Mouse (Mus musculus) CH12.LX (cell line): Measurements from ENCODE around the gene Znhit2. TPM values are rescaled to one million over a fixed set of nuclear protein-coding genes. Genes with fewer than 3 reads are reported as not detected.
A peak's percentile ranks its signal among the peaks of the same experiment; 100 is the strongest.

Source experiments
- DNase-seq: peaks from one replicate; pipeline ENCODE4 v3.0.0-alpha.2; 2013; ENCODE audit errors: extremely low read depth
- H3K27ac ChIP-seq: 2 replicates; pipeline ENCODE4 v1.5.1; 2012; ENCODE audit warnings: low read depth, mild to moderate bottlenecking, control low read depth, moderate library complexity; ENCODE audit not compliant: insufficient read depth
- H3K27me3 ChIP-seq: replicated peaks from 2 replicates; pipeline ENCODE3; 2012; ENCODE audit warnings: inconsistent platforms
- H3K36me3 ChIP-seq, 2 experiments: replicated peaks in 1 of 2; 2 replicates each; pipeline versions ENCODE3 to v1.6.1; 2012; ENCODE audit warnings: inconsistent platforms in 1 of 2, low read length in 1 of 2, mild to moderate bottlenecking in 1 of 2, mixed read lengths in 1 of 2, moderate library complexity in 1 of 2; ENCODE audit not compliant: control insufficient read depth in 1 of 2, insufficient read depth in 1 of 2
- H3K4me1 ChIP-seq, 2 experiments: 2 replicates each; pipeline ENCODE4 v1.6.1; 2012; ENCODE audit warnings: inconsistent platforms in 1 of 2, moderate library complexity in 1 of 2; ENCODE audit not compliant: insufficient read depth in 2 of 2, control insufficient read depth in 1 of 2
- H3K4me2 ChIP-seq: 2 replicates; pipeline ENCODE4 v1.6.1; 2012; ENCODE audit warnings: low read depth, mild to moderate bottlenecking, control low read depth; ENCODE audit not compliant: poor library complexity, insufficient read depth, severe bottlenecking
- H3K4me3 ChIP-seq, 3 experiments: fragments of 150-350 bp in 1 of 3; sonication (generic) in 1 of 3; replicated peaks in 1 of 3; 2 replicates each; pipeline versions ENCODE3 to v1.5.1; 2011 to 2012; ENCODE audit warnings: low read depth in 2 of 3, low read length in 2 of 3, mild to moderate bottlenecking in 2 of 3, moderate library complexity in 2 of 3, control low read depth in 1 of 3, improper control_type of control experiment in 1 of 3, inconsistent platforms in 1 of 3, mixed read lengths in 1 of 3; ENCODE audit not compliant: poor library complexity in 1 of 3
- H3K79me2 ChIP-seq: replicated peaks from 2 replicates; pipeline ENCODE4 v1.6.1; 2012; ENCODE audit warnings: mild to moderate bottlenecking, moderate library complexity; ENCODE audit not compliant: control insufficient read depth, poor library complexity, insufficient read depth, severe bottlenecking; ENCODE audit errors: extremely low read depth
- H3K9ac ChIP-seq: 2 replicates; pipeline ENCODE4 v1.6.1; 2012; ENCODE audit warnings: low read depth, mild to moderate bottlenecking, control low read depth, moderate library complexity; ENCODE audit not compliant: insufficient read depth
- H3K9me3 ChIP-seq: replicated peaks from 2 replicates; pipeline ENCODE3; 2012; ENCODE audit warnings: low read length, inconsistent platforms, mixed read lengths
- BHLHE40 ChIP-seq: IDR thresholded peaks from 2 replicates; pipeline ENCODE4 v1.6.1; 2011; ENCODE audit warnings: mild to moderate bottlenecking, low read depth, low read length, improper control_type of control experiment
- E2F4 ChIP-seq: IDR thresholded peaks from 2 replicates; pipeline ENCODE4 v1.6.1; 2011; ENCODE audit warnings: low read depth, low read length, improper control_type of control experiment; ENCODE audit not compliant: insufficient replicate concordance
- ELF1 ChIP-seq: IDR thresholded peaks from 2 replicates; pipeline ENCODE4 v1.6.1; 2014; ENCODE audit warnings: low read depth, mild to moderate bottlenecking, inconsistent platforms, low read length, improper control_type of control experiment
- EP300 ChIP-seq: IDR thresholded peaks from 2 replicates; pipeline ENCODE4 v1.6.1; 2011; ENCODE audit warnings: low read length, improper control_type of control experiment
- IRF4 ChIP-seq: IDR thresholded peaks from 2 replicates; pipeline ENCODE4 v1.6.1; 2014; ENCODE audit warnings: low read depth, mild to moderate bottlenecking, inconsistent platforms, low read length, improper control_type of control experiment
- JUND ChIP-seq: conservative IDR thresholded peaks from 2 replicates; pipeline ENCODE4 v1.6.1; 2011; ENCODE audit warnings: low read depth, low read length, improper control_type of control experiment
- KAT2A ChIP-seq: IDR thresholded peaks from 2 replicates; pipeline ENCODE4 v1.6.1; 2012; ENCODE audit warnings: low read length, improper control_type of control experiment, inconsistent platforms; ENCODE audit not compliant: insufficient replicate concordance
- MAFK ChIP-seq: IDR thresholded peaks from 2 replicates; pipeline ENCODE4 v1.6.1; 2011; ENCODE audit warnings: low read length, improper control_type of control experiment; ENCODE audit not compliant: insufficient replicate concordance
- MAX ChIP-seq: IDR thresholded peaks from 2 replicates; pipeline ENCODE4 v1.6.1; 2011; ENCODE audit warnings: low read length, improper control_type of control experiment
- MAZ ChIP-seq: IDR thresholded peaks from 2 replicates; pipeline ENCODE4 v1.6.1; 2012; ENCODE audit warnings: low read depth, mild to moderate bottlenecking, inconsistent platforms, low read length, improper control_type of control experiment, moderate library complexity
- MEF2A ChIP-seq: IDR thresholded peaks from 2 replicates; pipeline ENCODE4 v1.6.1; 2014; ENCODE audit warnings: low read depth, mild to moderate bottlenecking, inconsistent platforms, low read length, improper control_type of control experiment, borderline replicate concordance
- NELFE ChIP-seq: IDR thresholded peaks from 2 replicates; pipeline ENCODE4 v1.6.1; 2011; ENCODE audit warnings: low read depth, low read length, improper control_type of control experiment
- NRF1 ChIP-seq: IDR thresholded peaks from 2 replicates; pipeline ENCODE4 v1.6.1; 2014; ENCODE audit warnings: low read depth, mild to moderate bottlenecking, inconsistent platforms, low read length, improper control_type of control experiment, moderate library complexity
- POLR2A ChIP-seq: IDR thresholded peaks from 2 replicates; pipeline ENCODE4 v1.6.1; 2011; ENCODE audit warnings: low read depth, mild to moderate bottlenecking, improper control_type of control experiment, low read length
- POLR2AphosphoS2 ChIP-seq: IDR thresholded peaks from 2 replicates; pipeline ENCODE4 v1.6.1; 2011; ENCODE audit warnings: low read depth, low read length, improper control_type of control experiment
- SIN3A ChIP-seq: IDR thresholded peaks from 2 replicates; pipeline ENCODE4 v1.6.1; 2012; ENCODE audit warnings: low read length, improper control_type of control experiment, inconsistent platforms
- TBP ChIP-seq: conservative IDR thresholded peaks from 2 replicates; pipeline ENCODE4 v1.6.1; 2011; ENCODE audit warnings: low read depth, low read length, improper control_type of control experiment
- UBTF ChIP-seq: IDR thresholded peaks from 2 replicates; pipeline ENCODE4 v1.6.1; 2012; ENCODE audit warnings: low read depth, mild to moderate bottlenecking, inconsistent platforms, low read length, improper control_type of control experiment, moderate library complexity
- USF1 ChIP-seq: IDR thresholded peaks from 2 replicates; pipeline ENCODE4 v1.6.1; 2014; ENCODE audit warnings: low read depth, mild to moderate bottlenecking, inconsistent platforms, low read length, improper control_type of control experiment
- ZMIZ1 ChIP-seq: IDR thresholded peaks from 2 replicates; pipeline ENCODE4 v1.6.1; 2012; ENCODE audit warnings: low read depth, mild to moderate bottlenecking, inconsistent platforms, low read length, improper control_type of control experiment
- ZNF384 ChIP-seq: IDR thresholded peaks from 2 replicates; pipeline ENCODE4 v1.6.1; 2012; ENCODE audit warnings: low read depth, low read length, improper control_type of control experiment, inconsistent platforms
- dilution Hi-C: fragments of 300-500 bp; cut with MboI; formaldehyde crosslinking; loops from 2 replicates; pipeline ENCODE4 v1.14.3; 2020; ENCODE audit warnings: low sequenced_read_pairs; ENCODE audit not compliant: extremely low pct_unique_long_range_greater_than_20kb, extremely low pct_ligation_motif_present
- in situ Hi-C: fragments of 300-500 bp; cut with MboI; formaldehyde crosslinking; loops from 3 replicates; pipeline ENCODE4 v1.14.3; 2019; ENCODE audit warnings: low sequenced_read_pairs, low pct_ligation_motif_present, low pct_unique_long_range_greater_than_20kb, mixed read lengths
- polyA plus RNA-seq: library from polyadenylated mRNA; unstranded; fragments of >175 nt; gene quantifications from 2 replicates; pipeline ENCODE4 v1.2.1, GENCODE M21; 2012; ENCODE audit warnings: low read depth; ENCODE audit not compliant: insufficient read length
- total RNA-seq, 2 experiments: library from RNA; depleted of rRNA; stranded (reverse); fragments of 300-350 nt in 1 of 2; fragments of >200 nt in 1 of 2; gene quantifications; 2 replicates each; pipeline ENCODE4 v1.2.3; 2012 to 2014

Znhit2 gene
- total and polyA plus RNA-seq, 3 experiments: 20.1 to 29.2 (median 22.6) TPM

DNA sequence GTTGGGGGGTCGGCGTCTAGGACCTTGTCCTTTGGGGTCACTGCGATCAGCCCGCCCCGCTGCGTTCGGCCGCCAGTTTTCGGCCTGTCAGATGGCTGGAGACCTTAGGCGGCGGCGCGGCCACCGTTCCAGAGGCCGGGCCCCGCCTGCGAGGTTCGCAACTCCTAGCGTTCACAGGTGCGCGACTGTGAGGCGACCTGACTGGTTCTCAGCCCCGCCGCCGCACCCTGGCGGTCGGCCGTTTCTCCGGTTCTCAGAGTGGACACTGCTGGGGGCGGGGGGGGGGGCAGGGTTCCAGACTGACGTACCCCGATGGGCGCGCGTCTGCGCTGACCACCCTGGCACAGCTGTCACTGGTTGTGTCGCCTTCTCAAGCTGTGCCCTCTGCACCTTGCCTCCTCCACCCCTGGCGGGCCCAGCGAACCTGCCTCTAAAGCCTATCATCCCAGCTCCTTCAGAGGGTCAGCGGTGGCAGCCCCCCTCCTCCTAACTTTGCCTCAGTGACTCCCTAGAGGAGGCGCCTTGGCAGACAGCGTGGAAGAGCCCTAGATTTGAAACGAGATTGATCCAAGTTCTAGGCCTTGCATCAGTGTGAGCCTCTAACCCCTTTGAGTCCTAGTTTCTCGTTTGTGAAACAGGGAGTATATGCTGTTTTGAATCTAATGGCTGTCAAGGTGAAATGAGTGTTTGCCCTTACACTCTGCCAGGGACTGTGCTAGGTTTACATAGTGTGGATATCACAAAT lies 13.7 kb upstream of the Znhit2 start:
- peak overlapping the region; percentile 97 for H3K9ac ChIP-seq
- TF ChIP-seq UBTF (peak; percentile 42; the same call in 1 of the 2 replicates), SIN3A (no peak), MAZ (peak; percentile 5; the same call in 1 of the 2 replicates), JUND (no peak), POLR2AphosphoS2 (0 out of 2 replicates have a peak, but pooled peaks have one; percentile 2), NELFE (no peak; the same call in 1 of the 2 replicates), MEF2A (no peak)
- peaks cover 48% of the 10 kb centered on the region for H3K79me2 ChIP-seq
- peaks cover 28 to 58% of the 10 kb centered on the region in 2 experiments for H3K4me1 ChIP-seq
- in situ Hi-C loops: no loop called here
- H3K4me3 ChIP-seq: peak overlapping the region; percentile 82 to 99 (median 98)
- H3K27me3 ChIP-seq: no peaks in the 10 kb centered on the region
- H3K9me3 ChIP-seq: no peaks in the 10 kb centered on the region
- H3K36me3 ChIP-seq: peaks cover 40 to 43% of the 10 kb centered on the region in 2 experiments
- peak overlapping the region; percentile 93 for H3K4me2 ChIP-seq
- DNase-seq: no peak
- dilution Hi-C loops: no loop called here
- peak overlapping the region; percentile 99 for H3K27ac ChIP-seq

GRCm38 (mm10) chr19:6047899-6048166 lies 13.2 kb upstream of the Znhit2 start:
- H3K9me3 ChIP-seq: no peaks in the 10 kb centered on the region
- H3K4me3 ChIP-seq: peak overlapping the region; percentile 82 to 99 (median 98)
- peaks cover 30 to 58% of the 10 kb centered on the region in 2 experiments for H3K4me1 ChIP-seq
- peak overlapping the region; percentile 93 for H3K4me2 ChIP-seq
- in situ Hi-C loops: no loop called here
- H3K27ac ChIP-seq: peak overlapping the region; percentile 99
- DNase-seq: no peak
- TF ChIP-seq POLR2AphosphoS2 (no peak), MAFK (no peak)
- H3K36me3 ChIP-seq: peaks cover 45 to 48% of the 10 kb centered on the region in 2 experiments
- H3K79me2 ChIP-seq: peaks cover 50% of the 10 kb centered on the region
- dilution Hi-C loops: no loop called here
- no peaks in the 10 kb centered on the region for H3K27me3 ChIP-seq
- peak overlapping the region; percentile 97 for H3K9ac ChIP-seq

DNA sequence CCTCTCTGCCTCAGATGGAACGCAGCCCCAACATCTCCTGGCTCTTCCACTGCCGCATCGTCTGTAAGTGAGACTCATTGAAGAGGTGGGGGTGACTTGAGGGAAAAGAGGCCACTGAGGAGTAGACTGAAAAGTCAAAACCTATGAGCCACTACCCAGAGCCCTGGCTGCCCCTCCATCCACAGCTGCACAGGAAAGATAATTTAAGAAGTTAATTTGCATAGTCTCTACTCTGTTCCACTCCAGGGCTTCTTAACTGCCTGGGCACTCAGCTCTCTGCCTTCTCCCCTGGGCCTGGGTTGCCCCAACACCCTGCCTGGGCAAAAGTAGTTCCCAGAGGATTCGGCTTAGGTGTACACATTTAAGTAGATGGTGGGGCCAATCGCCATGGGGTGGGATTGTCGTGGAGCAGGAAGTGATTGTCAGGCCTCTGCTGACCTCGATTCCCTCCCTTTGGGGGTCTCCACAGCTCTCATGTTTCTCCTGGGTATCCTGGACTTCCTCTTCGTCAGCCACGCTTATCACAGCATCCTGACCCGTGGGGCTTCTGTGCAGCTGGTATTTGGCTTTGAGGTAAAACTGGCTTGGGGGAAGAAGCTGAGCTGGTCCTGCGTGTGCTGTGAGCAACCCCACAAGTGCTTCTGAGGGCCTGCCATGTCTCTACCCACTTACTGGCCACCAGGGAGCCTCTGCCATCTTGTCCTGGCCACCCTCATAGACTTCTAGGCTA lies 12.1 kb upstream of the Znhit2 start:
- Histone ChIP-seq H3K4me3 (peak overlapping the region; percentile 82 to 99 (median 98)), H3K4me2 (peak overlapping the region; percentile 93), H3K36me3 (peaks cover 55 to 59% of the 10 kb centered on the region in 2 experiments), H3K27me3 (no peaks in the 10 kb centered on the region), H3K79me2 (peaks cover 56% of the 10 kb centered on the region), H3K27ac (peak overlapping the region; percentile 99), H3K4me1 (peaks cover 37 to 66% of the 10 kb centered on the region in 2 experiments), H3K9me3 (no peaks in the 10 kb centered on the region), H3K9ac (peak overlapping the region; percentile 97)
- peak; percentile 83 for DNase-seq
- in situ Hi-C loops (no loop called here), dilution Hi-C loops (no loop called here)
- TF ChIP-seq MAX (no peak), KAT2A (no peak), MEF2A (peak; percentile 92), BHLHE40 (0 out of 2 replicates have a peak, but pooled peaks have one; percentile 6), NELFE (no peak), TBP (peak; percentile 81), SIN3A (peak; percentile 75), IRF4 (0 out of 2 replicates have a peak, but pooled peaks have one; percentile 13), POLR2AphosphoS2 (peak; percentile 31; the same call in 1 of the 2 replicates), ZNF384 (no peak), E2F4 (no peak), ELF1 (peak; percentile 40; the same call in 1 of the 2 replicates), POLR2A (peak; percentile 66), NRF1 (peak; percentile 33; the same call in 1 of the 2 replicates), EP300 (peak; percentile 80), ZMIZ1 (no peak; the same call in none of the 2 replicates), MAZ (peak; percentile 59; the same call in 1 of the 2 replicates), USF1 (no peak)
